Mouse (Mus musculus): ENCODE results near the gene Wnt2.

Wnt2 gene

GRCm38 (mm10) chr6:18029746-18030656, at the start of gene Wnt2:
TSS of gene Wnt2 (minus strand) at chr6:18030585.
- peak; percentile 44 for DNase-seq

DNA sequence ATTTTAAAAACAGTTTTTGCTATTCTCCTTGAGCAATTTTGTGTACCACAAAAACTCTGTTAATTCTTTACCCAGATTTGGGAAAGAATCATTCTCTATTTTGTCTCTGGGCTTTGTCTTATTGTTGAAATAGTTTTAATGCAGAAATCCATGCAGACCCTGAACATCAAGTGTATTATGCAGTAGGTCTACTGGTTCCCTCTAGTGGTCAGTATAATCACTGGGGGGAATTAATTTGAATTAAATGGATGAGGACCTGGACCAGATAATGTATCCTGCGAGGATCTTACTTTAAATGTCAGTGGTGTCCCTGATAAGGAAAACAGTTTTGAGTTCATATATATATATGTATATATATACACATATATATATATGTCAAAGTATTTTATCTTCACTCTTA, 48.2 kb upstream of the Wnt2 start:
- peak; percentile 49 for DNase-seq

DNA sequence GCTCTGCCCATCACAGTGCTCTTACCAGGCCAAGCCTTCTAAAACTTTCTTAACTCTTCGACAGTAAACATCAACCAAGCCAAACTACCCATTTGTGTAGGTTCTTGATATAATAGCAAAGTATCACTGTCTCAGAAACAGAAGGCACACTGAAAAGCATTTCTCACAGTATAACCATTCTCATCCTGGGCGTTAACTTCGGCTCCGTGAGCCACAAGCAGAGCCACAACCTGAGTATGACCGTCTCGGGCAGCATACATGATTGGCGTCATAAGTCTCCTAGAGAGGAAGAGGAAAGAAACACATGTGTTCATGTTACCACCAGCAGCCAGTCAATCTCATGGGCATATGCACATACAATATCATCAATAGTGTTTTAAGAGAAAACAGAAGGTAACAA, 46.6 kb upstream of the Wnt2 start:
- no peak for DNase-seq

GRCm38 (mm10) chr6:18076577-18076976, 46.2 kb upstream of the Wnt2 start:
- DNase-seq: no peak

- no peak for DNase-seq
Observed at GRCm38 (mm10) chr6:18057899-18058298, 27.5 kb upstream of the Wnt2 start.

DNA sequence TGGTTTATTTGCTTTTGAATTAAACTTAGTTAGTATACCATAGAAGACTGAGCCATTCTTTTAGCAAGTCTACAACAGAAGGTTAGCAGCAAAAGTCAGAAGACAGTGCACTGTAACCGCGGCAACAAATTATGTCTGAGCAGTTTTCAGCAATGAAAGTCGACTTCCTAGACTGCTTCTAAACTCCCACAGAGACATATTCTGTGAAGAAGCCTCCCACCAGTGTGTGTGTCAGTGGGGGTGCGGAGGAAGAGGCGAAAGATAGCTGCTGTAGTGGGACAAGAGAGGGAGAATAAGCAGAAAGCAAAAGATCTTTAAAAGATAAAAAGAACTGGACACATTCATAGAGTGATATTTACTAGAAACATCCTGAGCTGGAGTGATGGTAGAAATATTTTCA, 21.3 kb upstream of the Wnt2 start:
- DNase-seq: no peak

DNA sequence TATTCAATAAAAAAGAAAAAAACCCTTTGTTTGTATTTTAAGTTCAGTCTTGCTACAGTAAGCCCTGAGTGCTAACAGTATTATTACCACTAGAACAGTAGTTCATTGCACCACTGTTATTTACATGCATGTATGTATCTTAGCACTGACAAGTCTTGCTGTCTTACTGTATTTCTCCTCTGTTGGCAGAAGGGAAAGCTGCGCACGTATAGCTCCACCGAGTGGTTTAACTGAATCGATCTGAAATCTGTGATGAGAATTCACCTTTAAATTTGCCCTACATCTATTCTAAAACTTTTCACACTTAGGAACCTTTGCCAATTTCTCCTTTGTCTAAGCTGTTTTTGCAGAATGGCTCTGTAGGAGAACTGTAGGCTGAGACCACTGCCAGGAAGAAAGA, 13.9 kb upstream of the Wnt2 start:
- DNase-seq: no peak

DNA sequence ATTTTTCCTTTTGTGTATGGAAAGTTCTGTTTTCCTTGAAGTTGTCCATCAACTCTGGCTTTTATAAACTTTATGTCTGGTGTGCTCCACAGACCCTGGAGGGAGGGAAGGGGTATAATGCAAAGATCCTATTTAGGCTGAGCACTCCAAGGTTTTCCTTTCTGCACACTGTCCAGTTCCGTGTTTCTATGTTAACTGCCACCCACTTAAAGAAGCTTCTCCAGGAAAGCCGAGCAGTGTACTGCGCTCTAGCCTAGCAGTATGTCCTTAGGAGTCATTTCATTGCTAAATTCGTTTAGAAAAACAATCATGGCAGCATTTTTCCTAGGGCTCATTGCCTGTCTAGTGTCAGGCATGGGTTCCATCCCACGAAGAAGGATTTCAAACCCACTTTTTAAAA, 12.8 kb upstream of the Wnt2 start:
- no peak for DNase-seq

- DNase-seq: no peak
Observed at GRCm38 (mm10) chr6:18032271-18032670, 1.9 kb upstream of the Wnt2 start.

DNA sequence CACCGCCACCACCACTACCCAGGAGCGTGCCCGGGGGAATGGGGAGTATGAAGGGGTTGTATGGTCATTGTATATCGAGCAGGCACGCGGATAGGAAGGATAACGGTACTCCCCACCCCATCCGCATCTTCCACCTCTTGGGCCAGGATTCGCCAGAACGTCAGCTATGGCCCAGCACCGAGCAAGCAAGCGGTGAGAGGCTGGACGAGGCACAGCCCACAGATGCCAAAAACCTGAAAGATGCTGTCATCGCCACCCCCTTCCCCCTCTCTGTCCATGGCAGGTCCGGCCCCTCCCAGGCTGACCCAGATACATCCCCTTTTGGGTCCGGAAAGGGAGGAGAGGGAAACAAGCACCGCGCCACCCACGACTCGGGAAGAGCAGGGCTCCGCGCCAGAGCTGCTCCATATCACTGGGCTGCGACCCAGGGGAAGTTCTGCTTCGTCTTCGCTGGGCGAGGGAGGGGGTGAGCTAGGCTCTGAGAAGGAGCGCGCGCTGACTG, 1.2 kb upstream of the Wnt2 start:
- DNase-seq: peak; percentile 62

- DNase-seq: peak; percentile 19
Observed at GRCm38 (mm10) chr6:18030868-18031508, 603 bp upstream of the Wnt2 start.

- DNase-seq: peak; percentile 6
Observed at GRCm38 (mm10) chr6:18024133-18024794, 6.1 kb downstream of the Wnt2 start.

DNA sequence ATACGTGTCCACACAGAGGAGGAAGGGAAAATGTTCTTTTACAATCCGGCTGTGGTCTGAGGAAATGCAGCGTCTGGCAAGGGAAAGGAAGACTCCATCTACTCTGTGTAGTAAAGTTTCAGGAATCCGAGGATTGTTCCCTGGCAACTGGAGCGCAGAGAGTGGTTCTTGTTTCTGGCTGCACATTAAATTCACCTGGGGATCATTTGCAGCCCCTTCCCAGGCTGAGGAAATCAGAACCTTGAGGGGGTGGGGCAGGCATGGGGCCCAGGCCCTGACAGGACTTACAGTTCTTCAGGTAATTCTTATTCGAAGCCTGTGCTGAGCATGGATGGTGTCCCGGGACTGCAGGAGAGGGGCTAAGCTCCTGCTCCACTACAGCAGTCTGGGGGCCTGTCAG, 17.0 kb downstream of the Wnt2 start:
- no peak for DNase-seq

- no peak for DNase-seq
Observed at GRCm38 (mm10) chr6:18007356-18007755, 23.0 kb downstream of the Wnt2 start.

DNA sequence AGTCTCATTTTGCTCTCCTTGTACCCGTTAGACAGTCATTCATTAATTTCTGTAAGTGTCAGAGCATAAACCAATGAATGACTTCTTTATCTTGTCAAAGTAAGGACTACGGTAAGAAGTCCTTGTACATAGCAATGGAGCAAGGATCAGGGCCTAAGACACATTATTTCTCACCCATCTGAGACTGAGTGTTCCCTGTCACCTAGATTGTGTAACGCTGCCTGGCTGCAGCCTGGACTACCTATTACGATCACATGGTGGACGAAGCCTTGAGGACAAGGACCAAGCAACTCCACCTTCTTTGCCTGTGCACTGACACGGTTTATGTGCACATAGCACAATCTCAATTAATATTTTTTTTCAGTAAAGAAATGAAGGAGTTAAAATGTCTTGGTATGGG, 28.3 kb downstream of the Wnt2 start:
- DNase-seq: no peak

DNA sequence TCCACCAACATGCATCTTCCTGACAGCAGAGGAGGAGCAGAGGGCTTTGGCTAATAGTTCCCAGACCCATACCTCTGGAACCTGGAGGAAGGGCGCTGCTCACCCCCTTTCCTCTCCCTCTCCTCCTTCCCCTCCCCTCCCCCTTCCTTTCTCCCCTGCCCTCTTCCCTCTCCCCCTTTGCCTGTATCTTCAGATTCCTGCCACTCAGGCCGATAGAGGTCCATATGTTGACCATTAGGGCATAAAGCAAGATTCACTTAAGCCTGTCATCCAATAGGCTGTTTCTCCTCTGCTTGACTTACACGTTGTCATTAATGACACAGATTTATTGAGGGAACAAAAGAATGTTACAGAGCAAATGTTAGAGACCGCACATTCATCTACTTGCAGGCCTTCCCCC, 31.9 kb downstream of the Wnt2 start:
- DNase-seq: no peak

DNA sequence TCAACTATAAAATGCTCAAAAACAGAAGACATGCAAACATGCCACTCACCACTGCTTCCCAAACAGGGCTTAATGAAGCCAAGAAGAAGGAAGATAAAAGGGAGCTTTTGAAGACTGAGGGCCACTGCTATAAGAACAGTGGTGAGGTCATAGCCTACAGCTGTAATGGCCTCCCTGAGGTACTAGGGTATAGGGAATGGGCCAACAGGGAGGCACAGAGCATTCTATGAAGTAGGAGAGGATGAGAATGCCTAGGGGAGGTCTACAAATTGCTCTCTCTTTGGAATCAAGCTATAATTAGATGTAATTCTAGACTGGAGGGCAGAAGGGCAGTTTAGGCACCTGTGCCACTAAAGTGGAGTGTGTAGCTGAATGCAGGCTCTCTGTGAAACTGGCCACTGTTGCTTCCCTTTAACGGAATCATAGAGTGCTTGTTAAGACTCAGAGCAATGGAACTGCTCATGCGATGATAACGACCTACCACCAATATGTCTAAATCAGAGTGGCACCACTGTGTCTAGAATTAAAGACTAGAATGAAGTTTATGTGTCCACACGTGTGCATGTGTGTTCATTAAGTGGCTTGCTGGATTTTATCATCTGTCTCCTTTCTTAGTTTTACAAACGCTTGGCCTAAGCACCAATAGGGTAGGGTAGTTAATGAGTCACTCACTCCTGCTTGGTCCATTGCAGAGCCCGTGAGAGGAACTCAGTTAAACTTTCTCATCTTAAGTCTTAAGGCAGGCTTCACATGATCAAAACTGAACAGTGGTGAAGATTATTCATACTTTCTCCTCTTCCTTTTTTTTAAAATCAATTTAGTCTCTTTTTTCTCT, 35.2 kb downstream of the Wnt2 start:
- DNase-seq: peak; percentile 69

GRCm38 (mm10) chr6:17991625-17992024, 38.8 kb downstream of the Wnt2 start:
- no peak for DNase-seq

- no peak for DNase-seq
Observed at GRCm38 (mm10) chr6:17990173-17991028, 40.0 kb downstream of the Wnt2 start.

- DNase-seq: no peak
Observed at GRCm38 (mm10) chr6:17979361-17979760, 51.0 kb downstream of the Wnt2 start.

- DNase-seq: no peak
Observed at GRCm38 (mm10) chr6:17978881-17979280, 51.5 kb downstream of the Wnt2 start.

DNA sequence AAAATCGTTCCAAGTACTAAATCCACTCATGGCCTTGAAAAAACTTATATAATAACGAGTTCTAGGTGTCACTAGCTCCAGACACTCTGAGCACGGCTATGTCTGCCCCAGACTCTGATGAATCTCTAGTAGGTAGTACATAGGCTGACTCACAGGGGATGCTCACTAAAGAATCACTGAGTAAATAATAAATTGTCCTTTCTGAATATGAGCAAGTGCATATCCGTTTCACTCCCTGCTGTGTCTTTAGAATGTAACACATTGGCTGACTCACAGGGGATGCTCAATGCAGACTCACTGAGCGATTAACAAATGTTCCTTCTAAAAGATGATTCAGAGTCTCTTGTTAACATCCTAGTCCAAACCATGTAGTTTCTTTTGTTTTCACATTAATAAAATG, 52.1 kb downstream of the Wnt2 start:
- no peak for DNase-seq
